8 mouse cellular contexts compared by ENCODE assay signal in the genomic region with DNA sequence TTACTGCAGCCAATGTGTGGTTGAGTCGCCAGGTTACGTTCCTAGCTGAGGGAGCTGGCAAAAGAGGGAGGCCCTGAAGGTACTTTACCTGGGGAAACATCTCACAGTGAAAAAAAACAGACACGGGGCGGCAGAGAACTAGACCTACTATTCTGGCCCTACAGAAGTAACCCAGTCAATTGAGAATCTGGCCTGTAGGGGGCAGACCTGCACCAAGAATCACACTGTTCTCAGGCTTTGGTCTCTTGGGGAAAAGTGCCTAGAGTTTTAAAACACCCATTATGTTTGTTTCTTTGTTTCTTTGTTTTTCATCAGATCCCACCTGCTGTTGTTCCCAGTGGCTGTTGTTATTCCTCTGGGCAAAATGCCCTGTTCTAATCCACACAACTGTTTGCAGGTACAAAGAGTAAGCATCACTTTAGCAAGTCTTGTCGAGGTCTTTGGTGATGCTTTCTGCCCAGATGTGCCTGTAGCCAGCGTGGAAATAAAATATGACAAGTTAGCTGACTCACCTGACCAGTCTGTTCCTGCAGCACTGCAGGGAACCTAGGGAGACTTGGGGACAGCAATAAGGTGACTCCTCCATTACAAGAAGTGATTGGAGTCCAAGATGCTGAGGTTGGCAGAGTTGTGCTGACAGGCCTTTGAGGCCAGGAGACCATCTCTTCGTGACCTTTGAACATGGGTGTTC. TPM values are rescaled to one million over a fixed set of nuclear protein-coding genes. Genes with fewer than 3 reads are reported as not detected.
DNase-seq lines count a peak whose midpoint lies in the region; ATAC-seq and TF ChIP-seq lines count a peak whose summit lies in the region.

No protein-coding gene starts in this region.

- H3K4me3 ChIP-seq in embryonic facial prominence, embryonic 12.5 days, result no peak overlapping the region
- no peak overlapping the region for H3K4me3 ChIP-seq in kidney, embryonic 14.5 days (ENCODE audit: low read length)
- H3K4me3 ChIP-seq in limb, embryonic 14.5 days (replicated peaks; ENCODE audit: low read length), result no peak overlapping the region

- no peaks in the 10 kb centered on the region for H3K27me3 ChIP-seq in embryonic facial prominence, embryonic 12.5 days
- H3K27me3 ChIP-seq in kidney, embryonic 14.5 days (ENCODE audit: control insufficient read depth, insufficient read depth, low read length), result no peaks in the 10 kb centered on the region
- H3K27me3 ChIP-seq in limb, embryonic 14.5 days (ENCODE audit: control insufficient read depth, insufficient read depth, low read length), result no peaks in the 10 kb centered on the region

- H3K4me2 ChIP-seq in embryonic facial prominence, embryonic 12.5 days (replicated peaks), result no peak overlapping the region
- no peak overlapping the region for H3K4me2 ChIP-seq in kidney, embryonic 14.5 days (replicated peaks; ENCODE audit: low read depth, low read length)
- no peak overlapping the region for H3K4me2 ChIP-seq in limb, embryonic 14.5 days (replicated peaks; ENCODE audit: low read depth, low read length, severe bottlenecking)

- H3K27ac ChIP-seq in embryonic facial prominence, embryonic 12.5 days, result no peak overlapping the region
- H3K27ac ChIP-seq in kidney, embryonic 14.5 days (ENCODE audit: low read depth, low read length), result no peak overlapping the region
- H3K27ac ChIP-seq in limb, embryonic 14.5 days (replicated peaks; ENCODE audit: low read depth, low read length), result no peak overlapping the region

- peak; percentile 83; the same call in 1 of the 2 replicates for ATAC-seq in embryonic facial prominence, embryonic 12.5 days (ENCODE audit: insufficient number of reproducible peaks, insufficient read depth, low FRiP score, low TSS enrichment)
- peak; percentile 90; the same call in 1 of the 2 replicates for ATAC-seq in kidney, embryonic 14.5 days (ENCODE audit: low FRiP score, low TSS enrichment)
- ATAC-seq in limb, embryonic 14.5 days (ENCODE audit: low FRiP score, low read depth), result peak; percentile 75
- peak; percentile 81 for ATAC-seq in monocyte, adult 5-6 weeks (replicated peaks; ENCODE audit: insufficient number of reproducible peaks, low FRiP score, low TSS enrichment, poor library complexity, severe bottlenecking)

- TF ChIP-seq POLR2A in limb, embryonic 14.5 days (IDR thresholded peaks at IDR 0.05; ENCODE audit: borderline replicate concordance, extremely low read depth, insufficient read depth, insufficient read length), result no peak

- peak; percentile 89 for DNase-seq in A20 (ENCODE audit: low read depth, low spot score)
- DNase-seq in adrenal gland, postnatal 36 days, result peak; percentile 85 to 90
- DNase-seq in heart, adult 8-10 months (ENCODE audit: low spot score), result peak; percentile 90
- peak; percentile 92 for DNase-seq in limb, embryonic 14.5 days (ENCODE audit: low spot score)
- peak; percentile 92 to 98 for DNase-seq in spleen, postnatal 4 days (ENCODE audit: low spot score in 2 of 2)

- no peaks in the 10 kb centered on the region for H3K4me1 ChIP-seq in embryonic facial prominence, embryonic 12.5 days
- H3K4me1 ChIP-seq in kidney, embryonic 14.5 days (ENCODE audit: control insufficient read depth, insufficient read depth, low read length), result no peaks in the 10 kb centered on the region
- H3K4me1 ChIP-seq in limb, embryonic 14.5 days (ENCODE audit: control insufficient read depth, insufficient read depth, low read length), result no peaks in the 10 kb centered on the region

- H3K9me3 ChIP-seq in embryonic facial prominence, embryonic 12.5 days, result no peaks in the 10 kb centered on the region
- no peaks in the 10 kb centered on the region for H3K9me3 ChIP-seq in kidney, embryonic 14.5 days (ENCODE audit: control insufficient read depth, low read length)
- no peaks in the 10 kb centered on the region for H3K9me3 ChIP-seq in limb, embryonic 14.5 days (ENCODE audit: control insufficient read depth, low read length)

- H3K36me3 ChIP-seq in embryonic facial prominence, embryonic 12.5 days, result no peaks in the 10 kb centered on the region
- H3K36me3 ChIP-seq in kidney, embryonic 14.5 days (ENCODE audit: control insufficient read depth, insufficient read depth, low read length), result no peaks in the 10 kb centered on the region
- no peaks in the 10 kb centered on the region for H3K36me3 ChIP-seq in limb, embryonic 14.5 days (ENCODE audit: control insufficient read depth, insufficient read depth, low read length)

- no peak overlapping the region for H3K9ac ChIP-seq in embryonic facial prominence, embryonic 12.5 days
- no peak overlapping the region for H3K9ac ChIP-seq in kidney, embryonic 14.5 days (ENCODE audit: low read depth, low read length)
- no peak overlapping the region for H3K9ac ChIP-seq in limb, embryonic 14.5 days (ENCODE audit: low read depth, low read length, severe bottlenecking)

- 18% methylated on average over 7 of the region's 7 CpGs for WGBS in embryonic facial prominence, embryonic 12.5 days
- 28% methylated on average over 7 of the region's 7 CpGs for WGBS in kidney, embryonic 14.5 days
- WGBS in limb, embryonic 14.5 days, result 30% methylated on average over 7 of the region's 7 CpGs

RNA-seq across cellular contexts. Expression of gene 2610301B20Rik, which starts 38.5 kb away (rescaled TPM):
- total RNA-seq in adrenal gland, postnatal 36 days (2021), result 10 to 100 TPM; 21.9 to 23.5 TPM
- 34.3 and 36.5 TPM in 2 replicates for polyA plus RNA-seq in embryonic facial prominence, embryonic 12.5 days (2016; fragmentation: Nextera tagmentation; extraction: Ambion mirVana)
- 1 to 10 TPM; 6.1 to 9.5 (median 7.2) TPM for total RNA-seq in heart, adult 8-10 months (2022)
- 29.9 and 30.1 TPM in 2 replicates for polyA plus RNA-seq in kidney, embryonic 14.5 days (2014; fragmentation: Nextera tagmentation; extraction: Ambion mirVana)
- polyA plus RNA-seq in limb, embryonic 14.5 days (2012; rRNA removed), result 24.3 and 25.2 TPM in 2 replicates
- polyA plus RNA-seq in limb, embryonic 14.5 days (2014; fragmentation: Nextera tagmentation; extraction: Ambion mirVana), result 30.4 and 30.7 TPM in 2 replicates
- total RNA-seq in monocyte, adult 5-6 weeks (2017), result 2.1 to 4.1 TPM (median 4.1 TPM) in 3 replicates
